Mouse (Mus musculus) CH12.LX (cell line): ENCODE measurements around the gene Nbea.

ENCODE experiments used
- CTCF ChIP-seq, 2 experiments: IDR thresholded peaks in 1 of 2; conservative IDR thresholded peaks in 1 of 2; 2 replicates each; pipeline ENCODE4 v1.5.1; 2011 to 2012; ENCODE audit warnings: low read depth in 2 of 2, low read length in 2 of 2, improper control_type of control experiment in 1 of 2, inconsistent platforms in 1 of 2, mild to moderate bottlenecking in 1 of 2, moderate library complexity in 1 of 2
- EP300 ChIP-seq: IDR thresholded peaks from 2 replicates; pipeline ENCODE4 v1.6.1; 2011; ENCODE audit warnings: low read length, improper control_type of control experiment
- HCFC1 ChIP-seq: IDR thresholded peaks from 2 replicates; pipeline ENCODE4 v1.6.1; 2012; ENCODE audit warnings: low read depth, mild to moderate bottlenecking, inconsistent platforms, low read length, improper control_type of control experiment
- JUND ChIP-seq: conservative IDR thresholded peaks from 2 replicates; pipeline ENCODE4 v1.6.1; 2011; ENCODE audit warnings: low read depth, low read length, improper control_type of control experiment
- MAFK ChIP-seq: IDR thresholded peaks from 2 replicates; pipeline ENCODE4 v1.6.1; 2011; ENCODE audit warnings: low read length, improper control_type of control experiment; ENCODE audit not compliant: insufficient replicate concordance
- NRF1 ChIP-seq: IDR thresholded peaks from 2 replicates; pipeline ENCODE4 v1.6.1; 2014; ENCODE audit warnings: low read depth, mild to moderate bottlenecking, inconsistent platforms, low read length, improper control_type of control experiment, moderate library complexity
- POLR2A ChIP-seq: IDR thresholded peaks from 2 replicates; pipeline ENCODE4 v1.6.1; 2011; ENCODE audit warnings: low read depth, mild to moderate bottlenecking, improper control_type of control experiment, low read length
- POLR2AphosphoS2 ChIP-seq: IDR thresholded peaks from 2 replicates; pipeline ENCODE4 v1.6.1; 2011; ENCODE audit warnings: low read depth, low read length, improper control_type of control experiment
- RCOR1 ChIP-seq: conservative IDR thresholded peaks from 2 replicates; pipeline ENCODE4 v1.6.1; 2012; ENCODE audit warnings: low read depth, mild to moderate bottlenecking, inconsistent platforms, low read length, improper control_type of control experiment
- ZC3H11A ChIP-seq: IDR thresholded peaks from 2 replicates; pipeline ENCODE4 v1.6.1; 2012; ENCODE audit warnings: low read depth, mild to moderate bottlenecking, inconsistent platforms, low read length, improper control_type of control experiment
- ZNF384 ChIP-seq: IDR thresholded peaks from 2 replicates; pipeline ENCODE4 v1.6.1; 2012; ENCODE audit warnings: low read depth, low read length, improper control_type of control experiment, inconsistent platforms

GRCm38 (mm10) chr3:55587434-55587971 is 596.0 kb downstream of the Nbea start:
- no peak for TF ChIP-seq POLR2AphosphoS2
- no peak for TF ChIP-seq MAFK
- TF ChIP-seq ZC3H11A: no peak
- no peak for TF ChIP-seq POLR2A
- TF ChIP-seq HCFC1: no peak
- no peak for TF ChIP-seq CTCF (conservative IDR thresholded peaks at IDR 0.05 in 1 of 2, IDR thresholded peaks at IDR 0.05 in 1 of 2; ENCODE audit: low read depth in 2 of 2, low read length in 2 of 2)
- no peak for TF ChIP-seq RCOR1
- no peak for TF ChIP-seq EP300
- TF ChIP-seq NRF1: no peak
- TF ChIP-seq JUND: no peak
- TF ChIP-seq ZNF384: no peak
